Mouse (Mus musculus) forebrain, embryonic 12.5 days (tissue): Measurements from ENCODE around the gene Aggf1. TPM values are rescaled to one million over a fixed set of nuclear protein-coding genes. Genes with fewer than 3 reads are reported as not detected.

Experiments used
- ATAC-seq: fragments of 200-750 bp; cut with Nextera tagmentation; 2 replicates; pipeline ENCODE4 v1.8.0; 2017; ENCODE audit warnings: moderate TSS enrichment; ENCODE audit not compliant: low FRiP score
- H3K27ac ChIP-seq: fragments of 300-500 bp; sonication (generic); 2 replicates; pipeline ENCODE4 v1.5.1; 2016; ENCODE audit warnings: mild to moderate bottlenecking
- H3K27me3 ChIP-seq: fragments of 300-500 bp; sonication (generic); 2 replicates; pipeline ENCODE4 v1.6.1; 2016; ENCODE audit warnings: mild to moderate bottlenecking
- H3K36me3 ChIP-seq: fragments of 300-500 bp; sonication (generic); replicated peaks from 2 replicates; pipeline ENCODE4 v1.6.1; 2016; ENCODE audit warnings: mild to moderate bottlenecking
- H3K4me1 ChIP-seq: fragments of 300-500 bp; sonication (generic); 2 replicates; pipeline ENCODE4 v1.6.1; 2016
- H3K4me2 ChIP-seq: fragments of 300-500 bp; sonication (generic); 2 replicates; pipeline ENCODE4 v1.6.1; 2016; ENCODE audit warnings: mild to moderate bottlenecking, moderate library complexity
- H3K4me3 ChIP-seq: fragments of 300-500 bp; sonication (generic); replicated peaks from 2 replicates; pipeline ENCODE4 v1.5.1; 2016; ENCODE audit warnings: mild to moderate bottlenecking
- H3K9ac ChIP-seq: fragments of 300-500 bp; sonication (generic); 2 replicates; pipeline ENCODE4 v1.6.1; 2016; ENCODE audit warnings: mild to moderate bottlenecking
- H3K9me3 ChIP-seq: fragments of 300-500 bp; sonication (generic); 2 replicates; pipeline ENCODE4 v1.6.1; 2016
- WGBS: fragments of 180-500 bp; shearing (Covaris S2); methylation state at CpG from one replicate; pipeline ENCODE4 v1.1.7; 2016; 5-methylcytosine and 5-hydroxymethylcytosine counted together
- polyA plus RNA-seq: library from polyadenylated mRNA; unstranded; fragments of >200 nt; fragmentation: Nextera tagmentation; extraction: Ambion mirVana; gene quantifications from 2 replicates; pipeline ENCODE4 v1.2.1, GENCODE M21; 2016

Gene Aggf1
- polyA plus RNA-seq, 1 experiment from 2014 or later, result 54.2 TPM

- 25% methylated on average over 6 of the region's 6 CpGs for WGBS
- H3K4me1 ChIP-seq, result peaks cover 14% of the 10 kb centered on the region
- peak; percentile 60 for ATAC-seq
- peak overlapping the region; percentile 78 for H3K4me2 ChIP-seq
- H3K9ac ChIP-seq, result peak overlapping the region; percentile 94
- H3K27me3 ChIP-seq, result no peaks in the 10 kb centered on the region
- H3K4me3 ChIP-seq, result peak overlapping the region; percentile 100
- no peaks in the 10 kb centered on the region for H3K9me3 ChIP-seq
- peaks cover 6% of the 10 kb centered on the region for H3K36me3 ChIP-seq
- peak overlapping the region; percentile 80; the same call in 1 of the 2 replicates for H3K27ac ChIP-seq
These were observed 382 bp upstream of the Aggf1 start for GRCm38 (mm10) chr13:95375554-95375914.

- no peak for ATAC-seq
- Histone ChIP-seq H3K9ac (no peak overlapping the region), H3K4me1 (no peaks in the 10 kb centered on the region), H3K27ac (no peak overlapping the region), H3K9me3 (no peaks in the 10 kb centered on the region), H3K4me2 (no peak overlapping the region), H3K27me3 (no peaks in the 10 kb centered on the region), H3K36me3 (peaks cover 76% of the 10 kb centered on the region), H3K4me3 (no peak overlapping the region)
- WGBS, result 92% methylated on average over 8 of the region's 8 CpGs
These were observed 8.8 kb downstream of the Aggf1 start for GRCm38 (mm10) chr13:95366356-95366755.

GRCm38 (mm10) chr13:95363440-95363839 lies 11.7 kb downstream of the Aggf1 start:
- no peak for ATAC-seq
- no peak overlapping the region for H3K27ac ChIP-seq
- H3K9me3 ChIP-seq, result no peaks in the 10 kb centered on the region
- H3K4me2 ChIP-seq, result no peak overlapping the region
- H3K9ac ChIP-seq, result no peak overlapping the region
- no peaks in the 10 kb centered on the region for H3K4me1 ChIP-seq
- H3K36me3 ChIP-seq, result peaks cover 73% of the 10 kb centered on the region
- H3K27me3 ChIP-seq, result no peaks in the 10 kb centered on the region
- no peak overlapping the region for H3K4me3 ChIP-seq
- 90% methylated on average over 4 of the region's 4 CpGs for WGBS

- H3K27ac ChIP-seq, result no peak overlapping the region
- no peak for ATAC-seq
- H3K9me3 ChIP-seq, result no peaks in the 10 kb centered on the region
- H3K4me3 ChIP-seq, result no peak overlapping the region
- H3K4me1 ChIP-seq, result no peaks in the 10 kb centered on the region
- H3K36me3 ChIP-seq, result peaks cover 90% of the 10 kb centered on the region
- WGBS, result 87% methylated on average over 2 of the region's 2 CpGs
- H3K9ac ChIP-seq, result no peak overlapping the region
- no peaks in the 10 kb centered on the region for H3K27me3 ChIP-seq
- no peak overlapping the region for H3K4me2 ChIP-seq
These were observed 16.9 kb downstream of the Aggf1 start for GRCm38 (mm10) chr13:95358223-95358622.

GRCm38 (mm10) chr13:95348476-95348875 lies 26.7 kb downstream of the Aggf1 start:
- no peak for ATAC-seq
- Histone ChIP-seq H3K27me3 (no peaks in the 10 kb centered on the region), H3K9ac (no peak overlapping the region), H3K36me3 (peaks cover 37% of the 10 kb centered on the region), H3K4me2 (no peak overlapping the region), H3K4me1 (no peaks in the 10 kb centered on the region), H3K9me3 (no peaks in the 10 kb centered on the region), H3K4me3 (no peak overlapping the region), H3K27ac (no peak overlapping the region)
- 96% methylated on average over 3 of the region's 3 CpGs for WGBS

- no peaks in the 10 kb centered on the region for H3K9me3 ChIP-seq
- peak; percentile 59 for ATAC-seq
- 37% methylated on average over 8 of the region's 8 CpGs for WGBS
- H3K27ac ChIP-seq, result no peak overlapping the region
- no peak overlapping the region for H3K4me2 ChIP-seq
- no peaks in the 10 kb centered on the region for H3K4me1 ChIP-seq
- no peak overlapping the region for H3K9ac ChIP-seq
- no peaks in the 10 kb centered on the region for H3K27me3 ChIP-seq
- H3K36me3 ChIP-seq, result peaks cover 26% of the 10 kb centered on the region
- no peak overlapping the region for H3K4me3 ChIP-seq
These were observed 28.0 kb downstream of the Aggf1 start for GRCm38 (mm10) chr13:95347018-95347696.

- H3K4me1 ChIP-seq, result no peaks in the 10 kb centered on the region
- H3K27ac ChIP-seq, result no peak overlapping the region
- peaks cover 15% of the 10 kb centered on the region for H3K36me3 ChIP-seq
- no peak overlapping the region for H3K4me2 ChIP-seq
- 79% methylated on average over 6 of the region's 6 CpGs for WGBS
- H3K9ac ChIP-seq, result no peak overlapping the region
- no peaks in the 10 kb centered on the region for H3K27me3 ChIP-seq
- ATAC-seq, result no peak
- H3K4me3 ChIP-seq, result no peak overlapping the region
- H3K9me3 ChIP-seq, result no peaks in the 10 kb centered on the region
These were observed 29.3 kb downstream of the Aggf1 start for GRCm38 (mm10) chr13:95345869-95346268.

GRCm38 (mm10) chr13:95343470-95343869 lies 31.7 kb downstream of the Aggf1 start:
- H3K9me3 ChIP-seq, result no peaks in the 10 kb centered on the region
- H3K9ac ChIP-seq, result no peak overlapping the region
- H3K27me3 ChIP-seq, result no peaks in the 10 kb centered on the region
- H3K4me2 ChIP-seq, result no peak overlapping the region
- 89% methylated on average over 8 of the region's 8 CpGs for WGBS
- H3K36me3 ChIP-seq, result peaks cover 17% of the 10 kb centered on the region
- H3K4me1 ChIP-seq, result no peaks in the 10 kb centered on the region
- no peak overlapping the region for H3K4me3 ChIP-seq
- ATAC-seq, result no peak
- H3K27ac ChIP-seq, result no peak overlapping the region

GRCm38 (mm10) chr13:95336122-95336677 lies 39.0 kb downstream of the Aggf1 start:
- 61% methylated on average over 40 of the region's 40 CpGs for WGBS
- no peak overlapping the region for H3K27ac ChIP-seq
- H3K4me1 ChIP-seq, result no peaks in the 10 kb centered on the region
- H3K4me2 ChIP-seq, result no peak overlapping the region
- H3K9ac ChIP-seq, result no peak overlapping the region
- H3K36me3 ChIP-seq, result peaks cover 48% of the 10 kb centered on the region
- peak; percentile 53; the same call in 1 of the 2 replicates for ATAC-seq
- H3K27me3 ChIP-seq, result no peaks in the 10 kb centered on the region
- peaks cover 3% of the 10 kb centered on the region; the same call in 1 of the 2 replicates for H3K9me3 ChIP-seq
- no peak overlapping the region for H3K4me3 ChIP-seq

- 77% methylated on average over 11 of the region's 11 CpGs for WGBS
- Histone ChIP-seq H3K4me3 (no peak overlapping the region), H3K4me2 (no peak overlapping the region), H3K27ac (no peak overlapping the region), H3K9me3 (peaks cover 3% of the 10 kb centered on the region; the same call in 1 of the 2 replicates), H3K36me3 (peaks cover 23% of the 10 kb centered on the region), H3K9ac (no peak overlapping the region), H3K27me3 (no peaks in the 10 kb centered on the region), H3K4me1 (peaks cover 16% of the 10 kb centered on the region)
- ATAC-seq, result no peak
These were observed 42.9 kb downstream of the Aggf1 start for GRCm38 (mm10) chr13:95332086-95332899.

- Histone ChIP-seq H3K4me3 (no peak overlapping the region), H3K9ac (no peak overlapping the region), H3K36me3 (0 out of 2 replicates have a peak, but pooled peaks cover 11% of the 10 kb centered on the region), H3K27me3 (no peaks in the 10 kb centered on the region), H3K4me1 (peaks cover 28% of the 10 kb centered on the region), H3K4me2 (no peak overlapping the region), H3K27ac (no peak overlapping the region), H3K9me3 (peaks cover 3% of the 10 kb centered on the region; the same call in 1 of the 2 replicates)
- 61% methylated on average over 11 of the region's 11 CpGs for WGBS
- no peak for ATAC-seq
These were observed 44.6 kb downstream of the Aggf1 start for GRCm38 (mm10) chr13:95330507-95330906.

- no peak overlapping the region for H3K4me2 ChIP-seq
- WGBS, result 85% methylated on average over 11 of the region's 11 CpGs
- ATAC-seq, result no peak
These were observed 46.4 kb downstream of the Aggf1 start for GRCm38 (mm10) chr13:95328767-95329166.

More at GRCm38 (mm10) chr13:95328767-95329166, 46.4 kb downstream of the Aggf1 start:
- H3K9me3 ChIP-seq, result no peaks in the 10 kb centered on the region
- H3K27me3 ChIP-seq, result no peaks in the 10 kb centered on the region
- no peak overlapping the region for H3K9ac ChIP-seq
- H3K27ac ChIP-seq, result no peak overlapping the region
- H3K4me3 ChIP-seq, result no peak overlapping the region
- peaks cover 28% of the 10 kb centered on the region for H3K4me1 ChIP-seq
- H3K36me3 ChIP-seq, result no peaks in the 10 kb centered on the region
